Mouse (Mus musculus) lung, embryonic 14.5 days (tissue): ENCODE results near the gene 4930568D16Rik. TPM values are rescaled to one million over a fixed set of nuclear protein-coding genes. Genes with fewer than 3 reads are reported as not detected.
A peak's percentile ranks its signal among the peaks of the same experiment; 100 is the strongest.

Experiments used
- ATAC-seq: fragments of 200-750 bp; cut with Nextera tagmentation; 2 replicates; pipeline ENCODE4 v1.8.0; 2017; ENCODE audit warnings: mild to moderate bottlenecking, moderate TSS enrichment, moderate library complexity; ENCODE audit not compliant: insufficient read depth
- DNase-seq: peaks from one replicate; pipeline ENCODE4 v3.0.0-alpha.2; 2015
- H3K27ac ChIP-seq: fragments of 300-500 bp; sonication (generic); 2 replicates; pipeline ENCODE4 v1.5.1; 2014; ENCODE audit warnings: low read depth, mild to moderate bottlenecking, moderate library complexity
- H3K27me3 ChIP-seq: fragments of 300-500 bp; sonication (generic); 2 replicates; pipeline ENCODE4 v1.6.1; 2014; ENCODE audit warnings: low read length, control low read depth; ENCODE audit not compliant: insufficient read depth
- H3K36me3 ChIP-seq: fragments of 300-500 bp; sonication (generic); 2 replicates; pipeline ENCODE4 v1.6.1; 2014; ENCODE audit warnings: control low read depth; ENCODE audit not compliant: insufficient read depth
- H3K4me1 ChIP-seq: fragments of 300-500 bp; sonication (generic); 2 replicates; pipeline ENCODE4 v1.6.1; 2014; ENCODE audit warnings: antibody characterized with exemption, control low read depth; ENCODE audit not compliant: insufficient read depth
- H3K4me2 ChIP-seq: fragments of 300-500 bp; sonication (generic); 2 replicates; pipeline ENCODE4 v1.6.1; 2014; ENCODE audit warnings: mild to moderate bottlenecking
- H3K4me3 ChIP-seq: fragments of 300-500 bp; sonication (generic); 2 replicates; pipeline ENCODE4 v1.5.1; 2014; ENCODE audit warnings: low read depth, low read length
- H3K9ac ChIP-seq: fragments of 300-500 bp; sonication (generic); 2 replicates; pipeline ENCODE4 v1.6.1; 2014
- H3K9me3 ChIP-seq: fragments of 300-500 bp; sonication (generic); 2 replicates; pipeline ENCODE4 v1.6.1; 2016; ENCODE audit warnings: low read depth, low read length, control low read depth
- CTCF ChIP-seq: IDR thresholded peaks from 2 replicates; pipeline ENCODE4 v1.5.1; 2016; ENCODE audit warnings: antibody characterized with exemption, low read depth
- WGBS: fragments of 180-500 bp; shearing (Covaris S2); extraction: QIAGEN DNeasy Blood & Tissue Kit; methylation state at CpG from one replicate; pipeline ENCODE4 v1.1.7; 2014; 5-methylcytosine and 5-hydroxymethylcytosine counted together
- polyA plus RNA-seq: library from polyadenylated mRNA; unstranded; fragments of >200 nt; fragmentation: Nextera tagmentation; extraction: Ambion mirVana; gene quantifications from 2 replicates; pipeline ENCODE4 v1.2.1, GENCODE M21; 2014

4930568D16Rik gene
- polyA plus RNA-seq, 1 experiment from 2014 or later: not detected

DNA sequence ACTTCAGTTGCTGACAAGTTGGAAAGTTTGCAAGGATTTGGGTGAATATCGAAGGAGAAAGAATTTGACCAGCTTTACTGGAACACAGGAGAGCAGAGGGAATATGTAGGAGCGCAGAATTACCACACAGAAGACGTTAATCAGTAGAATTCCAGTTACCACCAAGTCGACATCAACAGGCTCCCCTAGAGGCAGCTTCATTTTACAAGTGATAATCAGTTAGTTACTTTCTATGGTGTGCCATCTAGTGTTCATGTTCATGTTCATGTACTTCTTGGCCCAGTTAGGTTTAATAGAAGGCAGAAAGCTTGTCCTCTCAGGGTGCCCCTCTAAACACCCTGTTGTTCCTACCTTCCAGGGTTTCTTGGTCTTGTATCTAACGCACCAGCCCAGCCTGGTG, 18.3 kb downstream of the 4930568D16Rik start:
- DNase-seq (peak; percentile 82), ATAC-seq (peak; percentile 47; the same call in 1 of the 2 replicates)
- no peak overlapping the region for H3K9ac ChIP-seq
- 47% methylated on average over 5 of the region's 5 CpGs for WGBS
- no peak overlapping the region for H3K4me2 ChIP-seq
- no peak overlapping the region for H3K4me3 ChIP-seq
- H3K9me3 ChIP-seq: no peaks in the 10 kb centered on the region
- H3K4me1 ChIP-seq: no peaks in the 10 kb centered on the region
- H3K36me3 ChIP-seq: no peaks in the 10 kb centered on the region
- peak; percentile 76 for TF ChIP-seq CTCF
- no peak overlapping the region for H3K27ac ChIP-seq
- H3K27me3 ChIP-seq: no peaks in the 10 kb centered on the region

DNA sequence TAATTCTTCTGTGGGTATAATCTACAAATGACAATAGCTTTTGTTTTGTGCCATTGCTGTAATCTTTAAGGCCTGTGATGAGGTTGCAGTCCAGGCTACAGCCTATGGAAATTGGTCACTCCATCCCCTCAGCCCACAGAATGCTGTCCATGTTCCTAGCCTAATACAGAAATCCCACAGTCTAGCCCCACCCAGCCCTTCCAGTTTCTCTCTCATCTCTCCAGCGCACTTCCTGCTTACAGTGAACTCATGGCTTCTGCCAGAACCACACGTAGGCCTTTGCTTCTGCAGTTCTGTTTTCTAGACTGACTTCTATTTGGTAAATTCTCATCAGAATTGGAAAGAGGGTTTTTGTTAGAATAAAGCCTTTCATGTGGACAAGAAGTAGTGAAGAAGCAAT, 21.5 kb downstream of the 4930568D16Rik start:
- H3K9ac ChIP-seq: no peak overlapping the region
- WGBS: 47% methylated on average over 2 of the region's 2 CpGs

DNA sequence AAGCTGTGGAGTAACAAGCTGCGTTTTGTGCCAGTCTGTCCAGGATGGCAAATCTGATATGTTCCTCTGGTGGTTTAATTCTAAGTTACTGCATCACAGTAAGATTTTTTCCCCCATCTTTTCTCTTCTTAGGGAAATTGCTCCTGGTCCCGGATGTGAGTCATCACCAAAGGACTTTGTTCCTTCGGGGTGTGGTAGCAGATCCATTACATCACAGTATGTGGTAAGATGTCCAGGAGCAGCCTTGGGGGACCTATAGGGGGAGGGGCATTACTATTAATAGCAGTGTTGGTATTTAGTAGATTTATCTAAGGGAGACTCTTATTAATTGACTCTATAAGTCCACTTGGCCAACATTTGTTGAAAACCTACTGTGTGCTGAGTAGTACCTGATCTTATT, 24.9 kb downstream of the 4930568D16Rik start:
- WGBS: 72% methylated on average over 3 of the region's 3 CpGs
- H3K36me3 ChIP-seq: no peaks in the 10 kb centered on the region

More for the DNA sequence above, 21.5 kb downstream of the 4930568D16Rik start:
- Histone ChIP-seq H3K27ac (no peak overlapping the region), H3K9me3 (no peaks in the 10 kb centered on the region), H3K4me1 (no peaks in the 10 kb centered on the region), H3K36me3 (no peaks in the 10 kb centered on the region), H3K27me3 (no peaks in the 10 kb centered on the region), H3K4me3 (no peak overlapping the region), H3K4me2 (no peak overlapping the region)
- DNase-seq (peak; percentile 27), ATAC-seq (no peak)
- no peak for TF ChIP-seq CTCF

DNA sequence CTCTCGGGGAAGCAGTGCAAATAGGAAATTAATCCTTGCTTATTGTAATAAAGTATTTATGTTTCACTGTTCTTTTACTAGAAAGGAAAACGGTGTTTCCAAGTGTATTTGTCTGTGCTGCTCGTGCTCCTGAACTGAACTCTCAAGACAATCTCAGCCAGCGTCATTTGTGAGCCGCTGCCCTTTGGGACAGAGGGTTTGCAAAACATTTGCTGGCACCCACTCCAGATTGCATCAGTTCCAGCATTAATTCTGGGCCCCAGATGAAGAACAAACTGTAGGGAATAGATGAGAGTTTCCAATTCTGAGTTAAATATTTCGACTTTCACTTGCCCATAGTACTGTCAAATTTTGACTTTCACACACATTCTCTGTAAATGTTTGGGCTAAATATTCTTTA, 28.8 kb downstream of the 4930568D16Rik start:
- ATAC-seq (no peak), DNase-seq (peak; percentile 36)
- no peak overlapping the region for H3K9ac ChIP-seq
- H3K4me2 ChIP-seq: no peak overlapping the region
- no peaks in the 10 kb centered on the region for H3K36me3 ChIP-seq
- 0 out of 2 replicates have a peak, but pooled peaks cover 3% of the 10 kb centered on the region for H3K27me3 ChIP-seq
- H3K9me3 ChIP-seq: no peaks in the 10 kb centered on the region
- no peak for TF ChIP-seq CTCF
- no peak overlapping the region for H3K27ac ChIP-seq
- H3K4me1 ChIP-seq: no peaks in the 10 kb centered on the region
- H3K4me3 ChIP-seq: no peak overlapping the region
- 58% methylated on average over 6 of the region's 6 CpGs for WGBS

More for the DNA sequence above, 24.9 kb downstream of the 4930568D16Rik start:
- Histone ChIP-seq H3K27ac (no peak overlapping the region), H3K27me3 (no peaks in the 10 kb centered on the region), H3K9me3 (no peaks in the 10 kb centered on the region), H3K4me3 (no peak overlapping the region), H3K4me1 (no peaks in the 10 kb centered on the region), H3K4me2 (no peak overlapping the region), H3K9ac (no peak overlapping the region)
- no peak for TF ChIP-seq CTCF
- DNase-seq: no peak
- no peak for ATAC-seq

DNA sequence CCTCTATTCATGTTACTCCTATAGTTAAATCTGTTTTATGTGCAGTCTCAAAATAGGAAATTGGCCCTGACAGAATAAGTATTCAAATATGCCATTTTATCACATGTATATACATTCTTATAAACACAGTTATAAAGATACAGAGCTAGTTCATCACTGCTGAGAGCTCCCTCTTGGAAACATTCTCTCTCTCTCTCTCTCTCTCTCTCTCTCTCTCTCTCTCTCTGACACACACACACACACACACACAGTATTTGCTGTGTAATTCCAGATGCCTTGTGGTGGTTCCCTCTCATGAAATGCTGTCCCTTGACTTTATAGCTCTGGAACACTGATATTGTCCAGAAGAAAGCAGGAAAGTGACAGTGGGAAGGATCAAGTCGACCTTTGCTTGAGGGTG, 29.5 kb downstream of the 4930568D16Rik start:
- no peak overlapping the region for H3K4me2 ChIP-seq
- H3K4me1 ChIP-seq: no peaks in the 10 kb centered on the region
- H3K27me3 ChIP-seq: 0 out of 2 replicates have a peak, but pooled peaks cover 3% of the 10 kb centered on the region
- WGBS: 70% methylated on average over 1 of the region's 1 CpGs
- no peak for ATAC-seq
- no peak for TF ChIP-seq CTCF
- H3K4me3 ChIP-seq: no peak overlapping the region
- H3K27ac ChIP-seq: no peak overlapping the region
- no peaks in the 10 kb centered on the region for H3K36me3 ChIP-seq
- no peaks in the 10 kb centered on the region for H3K9me3 ChIP-seq
- DNase-seq: no peak
- H3K9ac ChIP-seq: no peak overlapping the region

DNA sequence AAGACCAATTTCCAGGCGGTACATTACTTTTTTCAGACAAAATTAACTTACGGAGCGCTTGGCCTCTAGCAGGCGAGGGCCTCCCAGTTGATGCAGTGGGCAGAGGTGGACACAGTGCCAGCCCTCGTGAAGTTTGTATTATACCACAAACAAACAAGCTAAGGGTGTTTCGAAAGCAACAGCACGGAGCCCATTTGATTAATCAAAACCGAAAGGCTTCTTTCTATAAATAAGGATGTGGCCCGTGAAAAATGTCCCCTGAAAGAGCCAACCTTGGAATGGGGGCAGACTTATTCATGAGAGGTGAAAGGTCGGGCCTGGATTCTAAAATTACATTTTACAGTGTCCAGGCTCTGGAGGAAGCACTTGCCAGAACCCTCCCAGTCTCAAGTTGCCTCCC, 30.1 kb downstream of the 4930568D16Rik start:
- ATAC-seq: no peak; the same call in 1 of the 2 replicates
- no peak for TF ChIP-seq CTCF
- peak; percentile 30 for DNase-seq
- H3K9me3 ChIP-seq: no peaks in the 10 kb centered on the region
- no peaks in the 10 kb centered on the region for H3K4me1 ChIP-seq
- peak overlapping the region; percentile 50 for H3K9ac ChIP-seq
- H3K4me2 ChIP-seq: peak overlapping the region; percentile 98
- H3K27me3 ChIP-seq: 0 out of 2 replicates have a peak, but pooled peaks cover 3% of the 10 kb centered on the region
- WGBS: 38% methylated on average over 10 of the region's 10 CpGs
- H3K36me3 ChIP-seq: no peaks in the 10 kb centered on the region
- H3K4me3 ChIP-seq: peak overlapping the region; percentile 71
- peak overlapping the region; percentile 88 for H3K27ac ChIP-seq

DNA sequence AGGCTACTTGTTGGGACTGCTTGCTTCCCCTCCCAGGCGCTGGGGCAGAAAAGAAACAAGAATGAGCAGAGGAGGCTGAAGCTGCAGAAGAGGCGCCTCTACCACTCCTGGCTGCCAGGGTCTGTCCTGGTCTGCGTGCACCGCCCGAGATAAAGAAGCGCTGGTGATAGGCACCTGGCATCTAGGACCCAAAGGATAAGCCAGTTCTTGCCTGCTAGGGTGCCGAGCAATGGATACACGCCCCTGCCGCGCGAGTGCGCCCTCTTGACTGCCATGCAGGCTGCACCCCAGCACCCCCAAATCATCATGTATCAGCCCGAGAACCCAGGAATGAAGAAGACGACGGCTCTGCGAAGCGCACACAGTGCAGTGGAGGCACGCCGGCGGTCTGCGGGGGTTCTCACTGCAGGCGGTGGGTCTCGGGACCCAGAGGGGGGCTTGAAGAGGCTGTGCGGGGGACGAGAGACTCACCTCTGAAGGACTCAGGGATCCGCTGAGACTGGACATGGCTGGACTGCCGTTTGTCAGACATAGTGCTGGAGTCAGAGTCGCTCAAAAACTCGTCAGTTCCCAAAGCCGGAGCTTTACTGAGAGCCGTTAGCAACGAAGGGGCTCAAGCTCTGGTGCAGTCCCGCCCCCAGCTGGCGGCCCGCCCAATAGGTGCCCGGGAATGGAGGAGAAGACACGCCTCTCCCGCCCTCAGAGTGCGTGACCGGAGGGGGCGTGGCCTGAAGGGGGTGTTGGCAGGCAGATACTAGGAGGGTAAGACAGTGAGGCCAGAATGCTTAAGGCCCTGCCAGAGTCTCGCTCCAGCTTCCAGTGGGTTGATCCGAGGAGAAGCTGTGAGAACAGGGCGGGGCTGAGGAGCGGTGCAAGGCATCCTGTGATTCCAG, 30.9 kb downstream of the 4930568D16Rik start, which contains the start of gene Stom:
Stom (minus strand) TSS at position 589 of the 893 bp plus-strand sequence.
- H3K4me3 ChIP-seq: peak within 1 kb of the TSS; percentile 71
- WGBS: under 1% methylated on average over 45 of the region's 45 CpGs
- peak; percentile 100 for DNase-seq
- H3K9me3 ChIP-seq: no peaks in the 10 kb centered on the region
- peak within 1 kb of the TSS; percentile 98 for H3K4me2 ChIP-seq
- ATAC-seq: peak; percentile 99
- H3K9ac ChIP-seq: peak within 1 kb of the TSS; percentile 82
- H3K27ac ChIP-seq: peak within 1 kb of the TSS; percentile 88
- 0 out of 2 replicates have a peak, but pooled peaks cover 3% of the 10 kb centered on the region for H3K27me3 ChIP-seq
- H3K4me1 ChIP-seq: no peaks in the 10 kb centered on the region
- 0 out of 2 replicates have a peak, but pooled peaks have one; percentile 1 for TF ChIP-seq CTCF
- no peaks in the 10 kb centered on the region for H3K36me3 ChIP-seq
